Mouse (Mus musculus): ENCODE results near the gene Fam169a.
"Not testable (repeated sequence)": the region's sequence is repeated elsewhere in the genome, so short reads cannot be mapped to it uniquely, and the experiment has no call there.

The Fam169a gene

GRCm38 (mm10) chr13:97066649-97067550, at the start of gene Fam169a:
Gene Fam169a, plus strand, starts transcription at chr13:97067286.
- DNase-seq (ENCODE audit: low spot score) = no peak

GRCm38 (mm10) chr13:97017711-97018110, 49.4 kb upstream of the Fam169a start:
- DNase-seq (ENCODE audit: low spot score) = no peak

- DNase-seq (ENCODE audit: low spot score) = no peak
These were observed 47.0 kb upstream of the Fam169a start for GRCm38 (mm10) chr13:97020122-97020521.

DNA sequence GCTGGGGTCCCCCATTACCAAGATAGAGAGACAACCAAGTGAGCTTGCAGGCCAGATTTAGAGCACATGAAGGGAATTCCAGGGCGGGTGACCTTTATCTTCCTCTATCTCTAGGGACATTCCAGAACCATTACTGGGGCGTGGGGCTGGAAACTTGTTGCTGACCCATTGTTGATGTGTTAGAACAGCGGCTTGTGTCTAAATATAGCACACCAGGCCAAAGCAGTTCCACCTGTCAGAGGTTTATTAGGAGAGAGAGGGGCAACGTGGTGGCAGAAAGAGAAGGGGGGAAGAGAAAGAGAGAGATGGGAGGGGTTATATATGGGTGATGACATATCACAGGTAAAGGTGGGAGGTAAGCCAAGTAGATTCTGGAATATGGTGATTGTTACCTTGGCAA, 45.2 kb upstream of the Fam169a start:
- no peak for DNase-seq (ENCODE audit: low spot score)

DNA sequence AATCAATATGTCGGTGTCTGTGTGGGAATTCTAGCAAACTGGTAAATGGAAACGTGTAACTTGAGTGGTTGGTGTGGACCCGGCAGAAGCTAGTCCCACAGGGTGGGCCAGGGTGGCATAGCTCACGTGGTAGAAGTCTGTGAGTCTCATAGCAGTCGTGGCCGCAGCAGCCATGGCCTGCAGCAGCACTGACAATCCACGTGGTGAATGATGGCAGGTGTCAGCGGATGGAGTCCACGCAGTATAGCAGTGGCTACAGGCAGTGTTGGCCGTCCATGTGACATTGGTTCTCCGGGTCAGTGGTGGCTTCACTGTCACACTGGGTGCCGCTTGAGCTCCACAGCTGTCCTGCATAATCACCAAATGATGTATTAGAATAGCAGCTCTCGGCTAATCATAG, 37.0 kb upstream of the Fam169a start:
- no peak for DNase-seq (ENCODE audit: low spot score)

DNA sequence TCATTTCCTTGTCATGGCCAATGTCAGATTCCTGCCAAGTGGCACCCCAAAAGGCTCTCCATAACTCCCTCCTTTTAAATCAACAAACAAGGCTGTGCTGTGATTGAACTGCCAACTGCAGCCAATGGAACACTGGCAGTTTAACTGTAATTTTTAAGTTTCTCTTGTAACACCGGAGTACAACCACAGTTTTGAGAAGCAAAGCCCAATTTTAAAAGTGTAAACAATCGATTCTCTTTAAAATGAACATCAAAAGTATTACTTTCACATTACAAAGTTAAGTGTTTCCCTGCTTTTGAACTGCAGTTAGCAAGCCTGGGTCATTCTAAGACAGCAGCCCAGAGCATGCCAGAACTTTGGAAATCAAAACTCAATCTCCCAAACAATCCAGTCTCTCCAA, 32.8 kb upstream of the Fam169a start, which contains the start of gene 1700029F12Rik:
TSS of gene 1700029F12Rik (minus strand) at position 101 of the 400 bp plus-strand sequence.
- no peak for DNase-seq (ENCODE audit: low spot score)

DNA sequence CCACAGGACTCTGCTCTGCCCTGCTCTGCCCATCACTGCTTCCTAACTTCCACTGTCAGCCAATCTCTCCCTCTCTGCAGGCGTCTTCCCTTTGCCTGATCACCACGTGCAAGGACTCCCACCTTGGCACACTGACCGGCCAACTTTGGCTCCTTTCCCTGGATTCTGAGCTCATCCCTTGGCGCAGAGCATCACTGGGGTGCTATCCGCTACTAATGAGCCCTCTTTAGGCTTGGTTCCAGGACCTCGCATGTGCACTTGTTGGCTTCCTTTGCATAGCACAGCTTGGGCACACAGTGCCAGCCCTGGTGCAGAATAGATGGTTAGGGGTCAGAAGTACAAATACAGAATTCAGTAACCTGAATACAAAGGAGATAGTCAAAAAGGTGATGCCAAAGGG, 15.9 kb upstream of the Fam169a start:
- DNase-seq (ENCODE audit: low spot score) = no peak

GRCm38 (mm10) chr13:97052667-97053066, 14.4 kb upstream of the Fam169a start:
- no peak for DNase-seq (ENCODE audit: low spot score)

- no peak for DNase-seq (ENCODE audit: low spot score)
These were observed 13.2 kb upstream of the Fam169a start for GRCm38 (mm10) chr13:97053844-97054243.

- DNase-seq (ENCODE audit: low spot score) = no peak
These were observed 9.3 kb upstream of the Fam169a start for GRCm38 (mm10) chr13:97057817-97058216.

- no peak for DNase-seq (ENCODE audit: low spot score)
These were observed 7.3 kb upstream of the Fam169a start for GRCm38 (mm10) chr13:97059746-97060145.

DNA sequence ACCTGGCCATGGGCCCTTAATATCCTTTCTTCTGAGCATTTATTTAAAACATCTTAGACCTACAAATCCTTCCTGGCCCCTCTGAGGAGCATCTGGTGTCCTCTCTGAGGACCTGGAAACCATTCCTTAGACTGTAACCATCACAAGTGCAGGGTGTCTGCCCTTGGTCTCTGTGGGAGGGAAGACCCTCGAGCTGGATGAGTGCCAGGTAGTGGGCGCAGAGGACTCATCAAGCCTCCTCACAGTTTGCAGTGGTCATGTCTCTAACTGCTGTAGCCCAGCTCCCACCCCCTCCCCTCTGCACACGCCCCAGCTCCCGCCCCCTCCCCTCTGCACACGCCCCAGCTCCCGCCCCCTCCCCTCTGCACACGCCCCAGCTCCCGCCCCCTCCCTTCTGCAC, 6.8 kb upstream of the Fam169a start:
- DNase-seq (ENCODE audit: low spot score) = no peak

DNA sequence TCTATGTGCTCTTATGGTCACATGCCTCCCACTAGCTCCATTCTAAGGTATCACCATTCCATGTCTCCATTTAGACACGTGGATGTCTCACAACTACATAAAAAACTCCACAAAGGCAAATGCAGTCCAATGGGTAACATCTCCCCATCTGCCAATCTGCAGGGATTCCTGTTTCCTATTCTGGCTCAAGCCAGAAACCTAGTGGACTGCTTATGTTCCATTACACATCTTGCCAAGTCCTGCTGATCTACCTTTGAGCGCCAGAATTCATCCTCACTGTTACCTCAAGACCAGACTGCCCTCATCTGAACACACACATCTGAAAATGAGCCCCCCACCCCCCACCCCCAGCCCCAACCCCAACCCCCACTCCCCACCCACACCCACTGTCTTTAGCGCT, 4.9 kb upstream of the Fam169a start:
- no peak for DNase-seq (ENCODE audit: low spot score)

GRCm38 (mm10) chr13:97063431-97063830, 3.7 kb upstream of the Fam169a start:
- no peak for DNase-seq (ENCODE audit: low spot score)

- DNase-seq (ENCODE audit: low spot score) = no peak
These were observed 2.7 kb upstream of the Fam169a start for GRCm38 (mm10) chr13:97064413-97064812.

GRCm38 (mm10) chr13:97064844-97065621, 2.1 kb upstream of the Fam169a start:
- DNase-seq (ENCODE audit: low spot score) = not testable (repeated sequence)

DNA sequence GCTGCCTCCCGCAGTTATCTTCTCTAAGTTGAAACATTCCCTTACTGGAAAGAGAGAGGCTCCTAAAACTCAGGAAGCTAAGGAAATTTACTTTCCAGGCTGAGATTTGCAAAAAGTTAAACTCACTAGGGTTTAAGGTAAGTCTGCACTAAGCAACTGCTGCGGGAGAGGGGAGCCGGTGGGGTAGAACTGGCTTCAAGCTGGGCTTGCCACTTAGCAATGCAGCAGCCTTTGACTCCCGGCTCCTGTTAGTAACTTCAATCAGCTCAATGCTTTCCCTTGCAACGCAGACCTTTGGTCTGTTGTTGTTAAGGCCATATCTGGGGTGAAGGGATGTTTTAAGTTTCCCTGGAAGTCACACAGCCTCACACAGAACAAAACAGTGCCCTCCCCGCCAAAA, 605 bp downstream of the Fam169a start:
- DNase-seq (ENCODE audit: low spot score) = no peak

GRCm38 (mm10) chr13:97068151-97068550, 1.1 kb downstream of the Fam169a start:
- no peak for DNase-seq (ENCODE audit: low spot score)

DNA sequence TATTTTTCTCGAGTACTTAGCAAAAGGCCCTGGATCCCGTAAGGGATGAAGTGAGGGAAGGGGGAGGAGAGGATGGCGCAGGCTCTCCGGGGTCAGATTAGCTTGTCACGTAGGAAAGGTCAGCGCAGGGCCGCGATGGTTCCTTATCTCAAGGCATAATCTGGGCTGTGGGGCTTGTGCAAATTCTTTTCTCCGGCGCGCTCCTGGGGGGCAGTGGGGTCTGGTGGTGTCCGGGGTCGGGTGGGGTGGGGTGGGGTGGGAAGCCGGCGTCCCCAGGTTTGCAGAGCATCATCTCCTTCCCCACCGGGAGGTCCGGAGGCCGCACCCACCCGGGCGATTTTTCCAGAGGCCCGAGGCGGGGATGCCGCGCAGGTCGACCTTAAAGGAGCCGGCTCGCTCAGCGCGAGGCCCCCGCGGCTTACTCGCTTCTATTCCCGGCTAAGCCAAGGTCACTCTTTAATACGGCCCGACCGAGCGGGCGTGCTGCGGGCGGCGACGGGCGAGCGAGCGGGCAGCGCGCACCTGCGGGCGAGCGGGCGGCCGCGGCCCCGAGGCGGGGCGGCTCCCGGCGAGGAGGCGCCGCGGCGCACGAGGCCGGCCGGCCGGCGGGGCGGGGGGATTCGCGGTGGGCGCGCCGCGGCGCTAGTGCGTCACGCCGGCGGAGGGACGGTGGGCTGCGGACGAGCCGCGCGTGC, 4.0 kb downstream of the Fam169a start:
- DNase-seq (ENCODE audit: low spot score) = no peak

GRCm38 (mm10) chr13:97071626-97072241, 4.6 kb downstream of the Fam169a start:
- DNase-seq (ENCODE audit: low spot score) = no peak

DNA sequence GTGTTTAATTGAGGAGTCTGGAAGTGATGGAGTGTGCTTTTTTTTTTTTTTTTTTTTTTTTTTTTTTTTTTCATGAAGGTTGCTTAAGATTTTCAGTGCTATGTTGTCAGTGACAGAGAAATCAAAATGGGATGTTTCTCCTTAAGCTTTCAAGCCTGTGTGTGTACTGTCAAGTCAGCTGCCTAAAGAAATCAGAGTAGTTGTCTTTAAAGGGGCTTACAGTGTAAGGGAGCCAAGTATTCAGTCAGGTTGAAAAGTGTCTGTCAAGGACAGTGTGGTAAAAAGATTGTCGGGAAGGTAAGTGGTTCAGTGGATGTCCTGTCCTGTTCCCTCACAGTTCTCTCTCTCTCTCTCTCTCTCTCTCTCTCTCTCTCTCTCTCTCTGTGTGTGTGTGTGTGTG, 6.4 kb downstream of the Fam169a start:
- DNase-seq (ENCODE audit: low spot score) = no peak

DNA sequence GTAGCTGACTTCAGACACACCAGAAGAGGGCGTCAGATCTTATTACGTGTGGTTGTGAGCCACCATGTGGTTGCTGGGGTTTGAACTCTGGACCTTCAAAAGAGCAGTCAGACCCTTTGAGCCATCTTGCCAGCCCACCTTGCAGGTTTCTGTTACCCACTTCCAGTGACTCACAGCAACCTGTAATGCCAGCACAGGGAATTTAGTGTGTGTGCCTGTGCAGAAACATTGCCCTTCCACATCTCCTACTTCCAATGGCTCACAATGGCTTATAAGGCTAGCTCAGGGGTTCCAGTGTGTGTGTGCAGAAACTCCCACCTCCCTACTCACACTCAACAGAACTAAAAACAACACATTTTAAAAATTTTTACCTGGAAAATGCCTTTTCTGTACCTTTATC, 10.5 kb downstream of the Fam169a start:
- no peak for DNase-seq (ENCODE audit: low spot score)
